Mouse (Mus musculus) olfactory bulb, adult 2 months (tissue): ENCODE measurements around the gene Tbc1d19. TPM values are rescaled to one million over a fixed set of nuclear protein-coding genes. Genes with fewer than 3 reads are reported as not detected.

ENCODE experiments used
- H3K27ac ChIP-seq: fragments of 200-500 bp; 2 replicates; pipeline ENCODE4 v1.5.1; 2012; ENCODE audit warnings: low read depth, low read length; ENCODE audit not compliant: insufficient read depth
- H3K4me1 ChIP-seq: fragments of 200-500 bp; 2 replicates; pipeline ENCODE4 v1.6.1; 2012; ENCODE audit warnings: low read length; ENCODE audit not compliant: control insufficient read depth, insufficient read depth
- H3K4me3 ChIP-seq: fragments of 200-500 bp; 2 replicates; pipeline ENCODE4 v1.5.1; 2012; ENCODE audit warnings: mild to moderate bottlenecking, low read depth, low read length, moderate library complexity; ENCODE audit not compliant: insufficient read depth
- CTCF ChIP-seq: fragments of 200-500 bp; IDR thresholded peaks from 2 replicates; pipeline ENCODE4 v1.5.1; 2012; ENCODE audit warnings: low read depth, mild to moderate bottlenecking, low read length, moderate library complexity; ENCODE audit not compliant: insufficient read depth
- POLR2A ChIP-seq: fragments of 200-500 bp; IDR thresholded peaks from 2 replicates; pipeline ENCODE4 v1.6.1; 2012; ENCODE audit warnings: mild to moderate bottlenecking, low read depth, low read length, moderate library complexity; ENCODE audit not compliant: insufficient read depth
- WGBS: fragments of 180-500 bp; shearing (Covaris S2); methylation state at CpG from one replicate; pipeline ENCODE4 v1.1.7; 2018; 5-methylcytosine and 5-hydroxymethylcytosine counted together
- polyA plus RNA-seq: library from polyadenylated mRNA; stranded (reverse); fragments of >200 nt; gene quantifications from 2 replicates; pipeline ENCODE4 v1.2.4, GENCODE M21; 2012; ENCODE audit warnings: low replicate concordance; ENCODE audit not compliant: missing spikeins, insufficient read depth, insufficient read length

Gene Tbc1d19
- not detected in 2 replicates for polyA plus RNA-seq

- Histone ChIP-seq H3K4me3 (peak within 1 kb of the TSS; percentile 81), H3K4me1 (no peaks in the 10 kb centered on the region), H3K27ac (no peak within 1 kb of the TSS)
- TF ChIP-seq POLR2A, result peak; percentile 44; the same call in 1 of the 2 replicates
- no peak for TF ChIP-seq CTCF
- 3% methylated on average over 36 of the region's 36 CpGs for WGBS
Observed at GRCm38 (mm10) chr5:53809115-53809991, at the start of gene Tbc1d19. Gene Tbc1d19, plus strand, starts transcription at chr5:53809606.

GRCm38 (mm10) chr5:53759912-53760311 lies 49.5 kb upstream of the Tbc1d19 start:
- Histone ChIP-seq H3K4me3 (no peak overlapping the region), H3K4me1 (peaks cover 4% of the 10 kb centered on the region; the same call in 1 of the 2 replicates), H3K27ac (no peak overlapping the region)
- no peak for TF ChIP-seq CTCF
- no peak for TF ChIP-seq POLR2A
- 88% methylated on average over 4 of the region's 4 CpGs for WGBS

- H3K27ac ChIP-seq, result no peak overlapping the region
- no peak for TF ChIP-seq CTCF
- no peak for TF ChIP-seq POLR2A
- H3K4me1 ChIP-seq, result peaks cover 4% of the 10 kb centered on the region; the same call in 1 of the 2 replicates
- no peak overlapping the region for H3K4me3 ChIP-seq
- WGBS, result 28% methylated on average over 3 of the region's 3 CpGs
Observed at GRCm38 (mm10) chr5:53760914-53761313, 48.5 kb upstream of the Tbc1d19 start.

- Histone ChIP-seq H3K4me1 (peaks cover 4% of the 10 kb centered on the region; the same call in 1 of the 2 replicates), H3K27ac (no peak overlapping the region), H3K4me3 (no peak overlapping the region)
- 44% methylated on average over 3 of the region's 3 CpGs for WGBS
- TF ChIP-seq POLR2A (no peak), CTCF (no peak)
Observed at GRCm38 (mm10) chr5:53761346-53761745, 48.1 kb upstream of the Tbc1d19 start.

GRCm38 (mm10) chr5:53784818-53785520 lies 24.4 kb upstream of the Tbc1d19 start:
- 59% methylated on average over 12 of the region's 12 CpGs for WGBS
- TF ChIP-seq CTCF (no peak), POLR2A (no peak)
- no peak overlapping the region for H3K4me3 ChIP-seq
- no peak overlapping the region for H3K27ac ChIP-seq
- H3K4me1 ChIP-seq, result no peaks in the 10 kb centered on the region

GRCm38 (mm10) chr5:53801379-53801778 lies 8.0 kb upstream of the Tbc1d19 start:
- Histone ChIP-seq H3K4me3 (no peak overlapping the region), H3K27ac (no peak overlapping the region), H3K4me1 (no peaks in the 10 kb centered on the region)
- TF ChIP-seq POLR2A, result no peak
- TF ChIP-seq CTCF, result no peak
- 78% methylated on average over 2 of the region's 2 CpGs for WGBS

GRCm38 (mm10) chr5:53819711-53820110 lies 10.3 kb downstream of the Tbc1d19 start:
- Histone ChIP-seq H3K27ac (no peak overlapping the region), H3K4me3 (no peak overlapping the region), H3K4me1 (peaks cover 4% of the 10 kb centered on the region)
- TF ChIP-seq POLR2A, result no peak
- TF ChIP-seq CTCF, result no peak
- WGBS, result 92% methylated on average over 7 of the region's 7 CpGs

- Histone ChIP-seq H3K4me1 (peaks cover 5% of the 10 kb centered on the region), H3K27ac (no peak overlapping the region), H3K4me3 (no peak overlapping the region)
- WGBS, result 83% methylated on average over 7 of the region's 7 CpGs
- TF ChIP-seq CTCF (no peak), POLR2A (no peak)
Observed at GRCm38 (mm10) chr5:53825886-53826285, 16.5 kb downstream of the Tbc1d19 start.

- 93% methylated on average over 4 of the region's 4 CpGs for WGBS
- no peak for TF ChIP-seq CTCF
- no peak for TF ChIP-seq POLR2A
- no peaks in the 10 kb centered on the region for H3K4me1 ChIP-seq
- no peak overlapping the region for H3K4me3 ChIP-seq
- H3K27ac ChIP-seq, result no peak overlapping the region
Observed at GRCm38 (mm10) chr5:53834489-53834888, 25.1 kb downstream of the Tbc1d19 start.
